Mouse (Mus musculus): Measurements from ENCODE around the gene Pigv.

Pigv gene

GRCm38 (mm10) chr4:133671881-133672844 lies at the start of gene Pigv:
Pigv (minus strand) TSS chr4:133672647.
- DNase-seq (ENCODE audit: low spot score in 2 of 2) = peak; percentile 82 to 89

DNA sequence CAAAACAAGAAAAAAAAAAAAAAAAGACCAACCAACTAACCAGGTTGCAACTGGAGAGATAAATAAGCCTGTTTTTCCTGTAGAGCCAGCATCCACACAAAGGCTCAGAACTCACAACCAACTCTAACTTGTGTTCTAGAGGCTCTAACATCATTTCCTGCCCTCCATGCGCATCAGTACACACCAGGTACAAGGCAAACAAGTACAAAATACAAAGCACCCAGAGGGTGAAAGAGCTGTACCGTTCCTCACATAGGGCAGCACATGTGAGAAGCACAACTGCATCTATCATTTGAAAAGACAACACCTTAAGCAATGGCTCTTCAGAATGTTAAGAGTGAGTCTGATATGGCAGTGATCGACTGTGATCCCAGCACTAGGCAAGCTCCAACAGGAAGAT lies 47.3 kb upstream of the Pigv start:
- DNase-seq (ENCODE audit: low spot score in 2 of 2) = no peak

DNA sequence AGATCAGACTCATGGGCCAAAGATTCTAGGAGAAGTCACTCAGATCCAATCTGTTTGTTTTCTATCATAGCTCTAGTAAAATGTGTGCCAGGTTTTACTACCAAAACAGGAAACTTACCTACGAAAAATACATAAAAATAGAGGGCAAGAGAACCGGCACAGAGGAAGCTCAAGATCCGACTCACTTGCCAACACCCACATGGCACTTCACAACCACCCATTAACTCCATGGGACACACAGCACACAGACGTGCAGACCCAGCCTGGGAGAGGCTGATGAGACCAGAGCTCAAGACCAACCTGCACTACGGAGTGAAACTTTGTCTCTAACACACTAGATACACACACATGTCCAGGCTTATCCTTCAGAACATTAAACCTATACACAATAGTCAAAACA lies 40.3 kb upstream of the Pigv start:
- no peak for DNase-seq (ENCODE audit: low spot score in 2 of 2)

GRCm38 (mm10) chr4:133711307-133712076 lies 39.0 kb upstream of the Pigv start:
- DNase-seq (ENCODE audit: low spot score in 2 of 2) = no peak

- DNase-seq (ENCODE audit: low spot score in 2 of 2) = no peak
Observed at GRCm38 (mm10) chr4:133709395-133709794, 36.9 kb upstream of the Pigv start.

DNA sequence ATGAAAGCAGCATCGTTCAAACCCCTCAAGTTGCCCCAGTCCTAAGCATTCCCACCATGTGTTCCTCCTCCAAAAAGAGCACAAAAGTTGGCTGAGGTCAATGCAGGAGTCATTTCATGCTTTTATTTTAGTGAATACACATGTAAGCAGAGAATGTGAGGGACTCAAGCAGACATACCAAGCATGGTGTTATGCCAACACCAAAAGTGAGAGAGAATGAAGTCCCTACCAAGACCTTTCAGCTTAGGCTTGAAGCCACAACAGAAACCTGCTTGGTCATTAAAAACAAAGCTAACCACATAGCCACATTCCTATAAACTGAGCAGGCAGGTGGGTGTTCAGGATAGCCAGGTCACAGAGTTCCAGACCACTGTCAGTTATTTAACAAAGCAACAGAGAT lies 35.0 kb upstream of the Pigv start:
- no peak for DNase-seq (ENCODE audit: low spot score in 2 of 2)

DNA sequence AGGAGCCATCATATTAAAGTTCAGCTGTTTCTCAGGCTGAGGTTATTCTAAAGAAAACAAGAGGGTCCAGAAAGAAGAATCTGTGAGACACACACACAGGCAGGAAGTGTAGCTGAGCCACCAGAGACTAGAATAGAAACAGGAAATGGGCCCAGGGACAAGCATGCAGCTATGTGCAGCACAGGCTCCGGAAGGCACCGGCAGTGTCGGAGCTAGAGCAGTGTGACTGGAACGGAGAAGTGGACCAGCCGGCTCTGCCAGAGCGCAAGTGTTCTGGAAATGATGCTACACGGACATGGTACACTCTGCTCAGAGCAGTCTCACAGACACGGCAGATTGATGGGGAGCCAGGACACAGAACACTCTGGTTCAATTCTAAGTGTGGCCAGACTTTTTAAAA lies 34.5 kb upstream of the Pigv start:
- DNase-seq (ENCODE audit: low spot score in 2 of 2) = peak; percentile 32 to 44

DNA sequence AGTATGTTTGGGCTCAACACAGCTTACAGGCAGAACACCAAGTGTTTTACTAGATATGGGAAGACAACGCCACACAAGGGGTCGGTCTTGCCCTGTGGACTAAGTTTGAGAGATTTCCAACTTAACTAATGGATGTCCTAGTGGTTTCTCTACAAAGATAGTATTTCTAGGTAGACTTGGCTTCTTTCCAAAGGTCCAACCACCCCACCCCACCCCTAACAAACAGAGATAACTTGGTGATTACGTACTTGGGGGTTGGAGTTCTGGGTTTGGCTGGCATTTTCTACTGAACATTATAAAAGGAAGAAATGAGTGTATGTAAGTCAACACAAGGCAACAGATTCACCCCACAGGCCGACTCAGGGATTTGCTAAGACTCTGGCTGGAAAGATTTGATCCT lies 32.6 kb upstream of the Pigv start:
- DNase-seq (ENCODE audit: low spot score in 2 of 2) = no peak

DNA sequence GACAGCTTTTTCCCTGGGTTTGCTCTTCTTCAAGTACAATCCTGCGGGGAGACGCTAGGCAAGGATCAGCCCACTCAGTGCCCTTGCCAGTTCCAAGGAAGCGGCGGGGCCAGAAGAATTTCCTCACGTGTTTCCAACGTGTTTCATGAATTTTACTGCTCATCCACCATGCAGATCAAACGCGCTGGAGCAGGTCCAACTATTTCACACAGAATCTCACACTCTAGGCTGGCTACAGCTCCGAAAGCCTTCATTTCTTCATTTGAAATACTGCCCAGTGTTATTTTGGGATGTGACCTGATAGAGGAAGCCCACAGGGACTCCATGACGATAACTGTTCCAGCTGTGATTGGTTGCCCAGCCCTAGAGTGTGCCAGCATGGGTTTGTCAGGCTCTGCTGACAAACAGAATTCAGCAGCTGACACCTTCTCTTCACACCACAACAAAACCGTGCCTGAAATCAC lies 28.5 kb upstream of the Pigv start:
- DNase-seq (ENCODE audit: low spot score in 2 of 2) = peak; percentile 29 to 44

DNA sequence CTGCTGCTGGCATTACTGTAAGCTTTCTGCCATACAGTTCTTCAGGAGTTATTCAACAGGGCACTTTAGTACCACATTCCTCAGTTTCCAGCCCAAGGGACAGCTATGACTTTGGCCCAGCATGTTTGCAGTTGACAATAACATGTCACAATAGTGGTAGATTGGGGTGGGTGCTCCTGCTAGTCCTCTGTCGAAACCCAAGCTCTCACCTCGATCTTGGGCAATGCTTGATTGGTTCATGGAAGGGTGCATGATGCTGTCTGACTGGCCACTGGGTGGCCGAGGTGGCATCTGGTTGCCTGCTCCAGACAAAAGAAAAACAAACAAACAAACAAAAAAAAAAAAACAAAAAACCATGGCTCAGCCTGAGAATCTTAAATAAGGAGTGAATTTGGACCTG lies 22.9 kb upstream of the Pigv start:
- DNase-seq (ENCODE audit: low spot score in 2 of 2) = no peak

GRCm38 (mm10) chr4:133690252-133690651 lies 17.8 kb upstream of the Pigv start:
- no peak for DNase-seq (ENCODE audit: low spot score in 2 of 2)

DNA sequence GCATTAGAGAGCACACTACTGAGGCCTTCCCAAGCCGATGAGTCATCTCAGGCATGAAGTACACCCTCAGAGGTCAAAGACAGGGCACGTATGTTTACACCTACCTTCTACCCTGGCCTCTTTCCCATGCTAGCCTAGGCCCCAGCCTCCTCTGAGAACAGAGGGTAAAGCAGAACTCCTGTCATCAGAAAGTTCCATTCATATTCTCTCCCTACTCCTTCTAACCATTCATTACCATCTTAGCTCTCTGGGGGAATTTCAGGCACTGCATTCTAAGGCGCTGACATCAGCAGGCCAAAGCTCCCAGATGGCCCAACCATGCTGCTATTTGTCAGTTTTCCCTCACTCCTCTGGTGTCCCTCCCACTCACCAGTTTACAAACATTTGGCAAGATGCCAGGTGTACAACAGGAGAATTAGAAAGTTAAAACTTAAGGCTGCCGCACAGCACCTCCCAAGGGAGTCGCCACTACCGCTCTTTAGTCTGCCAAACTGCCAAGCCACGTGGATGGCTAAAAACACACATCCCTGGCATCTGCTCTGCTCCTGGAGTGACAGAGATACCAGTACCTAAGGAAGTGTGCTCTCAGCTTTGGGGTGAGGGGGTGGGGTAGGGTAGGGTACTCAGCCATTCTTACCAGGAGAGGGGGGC lies 16.1 kb upstream of the Pigv start:
- no peak for DNase-seq (ENCODE audit: low spot score in 2 of 2)

DNA sequence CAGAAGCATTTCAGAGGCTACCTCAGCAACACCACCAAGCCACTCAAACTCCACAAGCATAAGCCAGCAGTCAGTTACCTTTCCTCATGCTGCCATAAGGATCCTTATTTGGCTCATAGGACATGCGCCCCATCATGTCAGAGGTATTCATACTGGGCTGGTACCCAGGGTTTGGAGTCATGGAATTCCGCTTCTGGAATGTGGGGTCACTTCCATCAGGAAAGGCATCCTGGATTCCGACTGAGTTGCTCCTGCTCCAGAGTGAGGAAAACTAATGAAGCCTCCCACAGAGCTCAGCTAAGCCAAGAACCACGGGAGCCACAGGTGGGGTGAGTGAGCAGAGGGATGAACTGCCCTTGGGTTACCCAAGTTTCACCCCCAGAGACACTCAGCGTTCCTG lies 14.7 kb upstream of the Pigv start:
- DNase-seq (ENCODE audit: low spot score in 2 of 2) = no peak

- no peak for DNase-seq (ENCODE audit: low spot score in 2 of 2)
Observed at GRCm38 (mm10) chr4:133686512-133686911, 14.1 kb upstream of the Pigv start.

DNA sequence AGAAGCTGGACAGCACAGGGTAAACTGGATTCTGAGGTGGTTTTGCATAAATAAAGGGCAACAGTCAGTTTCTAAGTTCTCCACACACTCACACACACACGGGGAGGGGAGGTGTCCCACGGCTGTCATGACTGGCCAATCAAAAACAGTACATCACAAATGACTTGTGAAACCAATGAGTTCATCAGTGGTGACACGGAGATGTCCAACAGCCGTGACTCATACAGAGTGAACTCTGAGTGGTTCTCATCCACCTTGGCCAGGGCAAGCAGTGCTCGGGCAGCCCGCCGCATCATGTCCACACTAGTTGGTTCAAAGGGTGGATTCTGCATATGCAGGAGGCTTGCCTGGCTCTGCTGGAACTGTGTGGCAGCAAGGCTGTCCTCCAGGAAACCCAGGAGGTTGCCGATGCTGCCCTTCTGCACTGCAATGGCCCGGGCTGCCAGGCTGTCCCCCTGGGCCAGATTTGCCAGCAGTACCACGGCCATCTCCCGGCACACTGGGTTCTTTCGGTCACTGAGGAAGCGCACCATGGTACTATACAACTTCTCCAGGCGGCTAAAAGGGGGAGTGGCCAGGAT lies 7.8 kb upstream of the Pigv start:
- DNase-seq (ENCODE audit: low spot score in 2 of 2) = no peak

- DNase-seq (ENCODE audit: low spot score in 2 of 2) = no peak
Observed at GRCm38 (mm10) chr4:133679629-133680028, 7.2 kb upstream of the Pigv start.

DNA sequence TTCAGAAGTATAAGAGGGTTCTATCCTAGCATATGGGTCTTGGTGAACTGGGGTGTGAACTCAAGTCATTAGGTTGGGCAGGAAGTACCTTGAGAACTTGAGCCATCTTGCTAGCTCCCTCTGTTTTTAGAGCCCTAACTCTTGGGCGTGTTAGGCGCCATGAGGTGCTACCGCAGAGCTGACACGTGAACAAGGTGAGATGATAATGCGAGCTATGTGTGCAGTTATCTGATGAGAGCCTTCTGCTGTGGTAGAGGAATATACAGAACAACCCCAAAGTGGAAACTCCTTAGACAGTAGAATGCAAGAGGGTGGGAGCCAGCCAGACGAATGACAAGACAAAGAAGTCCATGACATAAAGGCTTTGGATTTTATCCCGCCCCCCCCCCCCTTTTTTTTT lies 4.8 kb upstream of the Pigv start:
- DNase-seq (ENCODE audit: low spot score in 2 of 2) = no peak

- no peak for DNase-seq (ENCODE audit: low spot score in 2 of 2)
Observed at GRCm38 (mm10) chr4:133676189-133676588, 3.7 kb upstream of the Pigv start.

DNA sequence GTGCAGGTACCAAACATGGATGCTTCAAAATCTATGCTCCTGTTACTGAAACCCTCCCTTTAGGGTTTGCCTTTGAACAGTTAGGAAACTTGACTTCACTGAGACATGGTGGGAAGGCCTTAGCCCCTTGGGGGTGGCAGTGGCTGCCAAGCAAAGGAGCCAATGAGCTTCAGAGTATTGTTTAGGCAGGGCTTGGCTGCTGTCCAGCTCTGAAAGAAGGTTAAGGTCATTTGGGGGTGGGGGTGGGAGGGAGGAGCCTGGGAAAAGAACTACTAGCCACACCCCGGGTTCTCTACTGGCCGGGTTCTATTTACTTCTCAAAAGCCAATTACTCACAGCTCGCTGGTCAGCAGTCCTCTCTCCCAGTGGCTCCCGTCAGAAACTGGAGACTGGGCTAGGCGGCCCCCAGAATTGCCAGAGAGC lies 3.2 kb upstream of the Pigv start:
- DNase-seq (ENCODE audit: low spot score in 2 of 2) = peak in 1 of 2 experiments; percentile 51

GRCm38 (mm10) chr4:133674331-133674695 lies 1.9 kb upstream of the Pigv start:
- DNase-seq (ENCODE audit: low spot score in 2 of 2) = no peak

GRCm38 (mm10) chr4:133673666-133674330 lies 1.4 kb upstream of the Pigv start:
- DNase-seq (ENCODE audit: low spot score in 2 of 2) = no peak

All from frontal cortex, postnatal 14 days (tissue).